ENCODE assay signal across 8 mouse cellular contexts in the genomic region with DNA sequence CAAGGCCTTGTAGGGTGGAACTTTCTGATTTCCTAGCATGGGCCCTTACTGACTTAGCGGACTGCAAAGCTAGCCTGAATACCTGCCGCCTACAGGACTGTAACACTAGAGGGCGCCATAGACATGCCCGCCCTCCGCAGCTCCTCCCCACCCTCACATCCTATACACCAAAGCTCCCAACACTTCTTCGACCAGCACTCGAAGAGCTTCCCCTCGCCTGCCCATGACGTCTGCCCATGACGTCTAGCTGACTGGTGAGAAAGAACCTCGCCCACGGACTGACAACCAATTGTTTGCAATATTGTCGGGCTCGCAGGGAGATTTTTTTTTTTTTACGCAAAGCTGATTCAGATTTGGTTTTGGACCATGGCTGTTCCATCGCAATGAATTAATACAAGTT. TPM values are rescaled to one million over a fixed set of nuclear protein-coding genes. Genes with fewer than 3 reads are reported as not detected.
DNase-seq lines count a peak whose midpoint lies in the region; ATAC-seq lines count a peak whose summit lies in the region.

No protein-coding gene starts in this region.

- peak overlapping the region; percentile 44 for H3K4me2 ChIP-seq in embryonic facial prominence, embryonic 12.5 days (replicated peaks)
- H3K4me2 ChIP-seq in heart, embryonic 11.5 days = peak overlapping the region; percentile 58
- H3K4me2 ChIP-seq in kidney, embryonic 14.5 days (replicated peaks; ENCODE audit: low read depth, low read length) = peak overlapping the region; percentile 41

- no peaks in the 10 kb centered on the region for H3K27me3 ChIP-seq in embryonic facial prominence, embryonic 12.5 days
- H3K27me3 ChIP-seq in heart, embryonic 11.5 days (ENCODE audit: control insufficient read depth, insufficient read depth, low read length) = no peaks in the 10 kb centered on the region
- no peaks in the 10 kb centered on the region for H3K27me3 ChIP-seq in kidney, embryonic 14.5 days (ENCODE audit: control insufficient read depth, insufficient read depth, low read length)

- no peaks in the 10 kb centered on the region for H3K4me1 ChIP-seq in embryonic facial prominence, embryonic 12.5 days
- H3K4me1 ChIP-seq in heart, embryonic 11.5 days (ENCODE audit: control insufficient read depth, insufficient read depth, low read length) = no peaks in the 10 kb centered on the region
- H3K4me1 ChIP-seq in kidney, embryonic 14.5 days (ENCODE audit: control insufficient read depth, insufficient read depth, low read length) = no peaks in the 10 kb centered on the region

- ATAC-seq in embryonic facial prominence, embryonic 12.5 days (ENCODE audit: insufficient number of reproducible peaks, insufficient read depth, low FRiP score, low TSS enrichment) = peak; percentile 79; the same call in 1 of the 2 replicates
- ATAC-seq in heart, embryonic 11.5 days (replicated peaks; ENCODE audit: insufficient number of reproducible peaks, low FRiP score, low TSS enrichment) = peak; percentile 71; the same call in 1 of the 2 replicates
- ATAC-seq in kidney, embryonic 14.5 days (ENCODE audit: low FRiP score, low TSS enrichment) = peak; percentile 94

- WGBS in embryonic facial prominence, embryonic 12.5 days = 8% methylated on average over 16 of the region's 16 CpGs
- 10% methylated on average over 16 of the region's 16 CpGs for WGBS in heart, embryonic 11.5 days (ENCODE audit: insufficient replicate concordance)
- 12% methylated on average over 16 of the region's 16 CpGs for whole genome bisulfite sequencing in kidney, embryonic 14.5 days

- peak; percentile 85 to 87 for DNase-seq in B cell, adult 2 months
- peak; percentile 74 for DNase-seq in adrenal gland, postnatal 14 days
- DNase-seq in liver = peak; percentile 78
- DNase-seq in monocyte, adult 2 months (ENCODE audit: low read depth in 1 of 2, low spot score in 2 of 2) = peak; percentile 66 to 70
- DNase-seq in spleen, postnatal 36 days (ENCODE audit: low spot score in 2 of 2) = peak; percentile 73 to 76

- no peak overlapping the region for H3K9ac ChIP-seq in embryonic facial prominence, embryonic 12.5 days
- no peak overlapping the region for H3K9ac ChIP-seq in heart, embryonic 11.5 days (ENCODE audit: low read depth, low read length)
- no peak overlapping the region for H3K9ac ChIP-seq in kidney, embryonic 14.5 days (ENCODE audit: low read depth, low read length)

- H3K36me3 ChIP-seq in embryonic facial prominence, embryonic 12.5 days = no peaks in the 10 kb centered on the region
- H3K36me3 ChIP-seq in heart, embryonic 11.5 days (ENCODE audit: control insufficient read depth, insufficient read depth, low read length) = no peaks in the 10 kb centered on the region
- no peaks in the 10 kb centered on the region for H3K36me3 ChIP-seq in kidney, embryonic 14.5 days (ENCODE audit: control insufficient read depth, insufficient read depth, low read length)

- H3K27ac ChIP-seq in embryonic facial prominence, embryonic 12.5 days = no peak overlapping the region
- H3K27ac ChIP-seq in heart, embryonic 11.5 days (ENCODE audit: low read depth, low read length) = no peak overlapping the region
- H3K27ac ChIP-seq in kidney, embryonic 14.5 days (ENCODE audit: low read depth, low read length) = no peak overlapping the region

- no peaks in the 10 kb centered on the region for H3K9me3 ChIP-seq in embryonic facial prominence, embryonic 12.5 days
- no peaks in the 10 kb centered on the region for H3K9me3 ChIP-seq in heart, embryonic 11.5 days (replicated peaks; ENCODE audit: control insufficient read depth, low read length)
- H3K9me3 ChIP-seq in kidney, embryonic 14.5 days (ENCODE audit: control insufficient read depth, low read length) = no peaks in the 10 kb centered on the region

- H3K4me3 ChIP-seq in embryonic facial prominence, embryonic 12.5 days = peak overlapping the region; percentile 21; the same call in 1 of the 2 replicates
- no peak overlapping the region for H3K4me3 ChIP-seq in heart, embryonic 11.5 days (ENCODE audit: low read depth, low read length)
- H3K4me3 ChIP-seq in kidney, embryonic 14.5 days (ENCODE audit: low read length) = peak overlapping the region; percentile 21

RNA-seq across cellular contexts. Expression of a gene that starts 5.9 kb away (rescaled TPM):
- 27.0 and 32.0 TPM in 2 replicates for total RNA-seq in adrenal gland, postnatal 14 days (2021)
- polyA plus RNA-seq in embryonic facial prominence, embryonic 12.5 days (2016; fragmentation: Nextera tagmentation; extraction: Ambion mirVana) = 58.0 and 60.0 TPM in 2 replicates
- 47.3 and 50.6 TPM in 2 replicates for polyA plus RNA-seq in heart, embryonic 11.5 days (2014; fragmentation: Nextera tagmentation; extraction: Ambion mirVana)
- polyA plus RNA-seq in kidney, embryonic 14.5 days (2014; fragmentation: Nextera tagmentation; extraction: Ambion mirVana) = 48.0 and 63.6 TPM in 2 replicates

RNA-seq across cellular contexts. Expression of a gene that starts 22.3 kb away (rescaled TPM):
- 15.2 and 22.4 TPM in 2 replicates for total RNA-seq in adrenal gland, postnatal 14 days (2021)
- polyA plus RNA-seq in embryonic facial prominence, embryonic 12.5 days (2016; fragmentation: Nextera tagmentation; extraction: Ambion mirVana) = 0.60 and 2.9 TPM in 2 replicates
- polyA plus RNA-seq in heart, embryonic 11.5 days (2014; fragmentation: Nextera tagmentation; extraction: Ambion mirVana) = 0.44 and 2.0 TPM in 2 replicates
- polyA plus RNA-seq in kidney, embryonic 14.5 days (2014; fragmentation: Nextera tagmentation; extraction: Ambion mirVana) = 1.4 TPM in 1 of 2 replicates, not detected in the other

RNA-seq across cellular contexts. Expression of a gene that starts 22.4 kb away (rescaled TPM):
- total RNA-seq in adrenal gland, postnatal 14 days (2021) = 247 and 3,461 TPM in 2 replicates
- 19.1 and 20.1 TPM in 2 replicates for polyA plus RNA-seq in embryonic facial prominence, embryonic 12.5 days (2016; fragmentation: Nextera tagmentation; extraction: Ambion mirVana)
- polyA plus RNA-seq in heart, embryonic 11.5 days (2014; fragmentation: Nextera tagmentation; extraction: Ambion mirVana) = 45.7 and 88.4 TPM in 2 replicates
- polyA plus RNA-seq in kidney, embryonic 14.5 days (2014; fragmentation: Nextera tagmentation; extraction: Ambion mirVana) = 12.8 and 17.2 TPM in 2 replicates
